Mouse (Mus musculus): ENCODE measurements around the gene Slc6a12. TPM values are rescaled to one million over a fixed set of nuclear protein-coding genes. Genes with fewer than 3 reads are reported as not detected.

The Slc6a12 gene
- polyA plus RNA-seq (2016; fragmentation: Nextera tagmentation; extraction: Ambion mirVana) = 0.29 TPM in 1 of 2 replicates, not detected in the other

DNA sequence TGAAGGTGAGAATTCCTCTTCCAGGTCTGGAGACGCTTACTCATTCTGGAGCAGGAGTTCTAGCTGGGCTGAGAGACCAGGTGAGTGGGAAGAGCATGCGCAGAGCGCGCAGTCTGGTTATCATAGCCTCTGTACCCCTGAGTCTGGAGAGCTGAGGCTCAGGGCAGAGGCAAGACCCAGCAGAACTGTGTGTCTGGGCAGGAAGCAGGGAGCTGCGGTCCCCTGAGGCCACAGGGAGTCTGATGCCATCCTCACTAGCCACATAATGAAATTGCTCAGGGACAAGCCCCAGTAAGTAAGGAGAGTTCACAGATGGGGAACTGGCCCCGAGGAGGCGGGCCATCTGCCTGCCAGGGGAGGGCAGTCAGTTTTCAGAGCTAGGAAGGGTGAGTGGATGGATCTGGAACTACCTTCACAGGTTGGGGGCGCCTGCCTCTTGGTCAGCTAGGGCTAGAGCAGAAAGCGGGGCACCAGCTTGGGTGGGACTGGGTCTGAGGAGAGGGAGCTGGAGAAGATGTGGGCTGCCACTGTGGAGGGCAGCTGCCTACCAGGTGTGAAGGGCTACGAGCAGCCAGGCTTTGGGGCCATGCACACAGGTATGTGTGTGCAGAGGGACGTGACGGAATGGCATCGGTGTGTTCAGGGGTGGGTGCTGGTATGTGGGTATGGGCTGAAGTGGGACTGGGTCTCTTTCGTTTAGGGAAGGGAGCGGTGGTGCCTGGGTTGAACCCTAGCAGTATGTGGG is at the start of gene Slc6a12:
Gene Slc6a12, plus strand, starts transcription at position 51 of the 745 bp plus-strand sequence.
- H3K4me3 ChIP-seq = no peak within 1 kb of the TSS
- peaks cover 16% of the 10 kb centered on the region for H3K27me3 ChIP-seq (replicated peaks; ENCODE audit: low read depth, poor library complexity, severe bottlenecking)
- DNase-seq (ENCODE audit: low spot score) = no peak
- WGBS = 72% methylated on average over 15 of the region's 15 CpGs
- H3K27ac ChIP-seq (replicated peaks) = no peak within 1 kb of the TSS
- H3K4me1 ChIP-seq = peaks cover 34% of the 10 kb centered on the region
- no peaks in the 10 kb centered on the region for H3K9me3 ChIP-seq
- H3K36me3 ChIP-seq (replicated peaks) = no peaks in the 10 kb centered on the region

DNA sequence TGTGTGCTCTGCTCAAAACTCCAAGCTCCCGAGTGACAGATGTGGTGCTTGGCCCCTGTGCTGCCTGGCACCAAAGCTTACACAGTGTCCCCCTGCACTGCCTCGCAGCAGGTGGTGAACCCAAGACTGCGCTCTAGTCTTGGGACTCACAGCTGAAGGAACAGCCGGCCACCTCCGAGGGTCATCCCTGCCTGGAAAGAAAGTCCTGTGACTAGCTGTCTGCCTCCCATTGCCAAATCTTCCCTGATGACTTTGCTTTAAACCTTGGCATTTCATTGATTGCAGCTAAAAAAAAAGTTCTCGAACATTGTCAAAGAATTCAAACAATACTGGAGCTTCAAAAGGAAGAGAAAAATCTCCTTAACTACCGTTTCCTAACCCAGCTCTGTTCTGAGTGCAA is 43.6 kb upstream of the Slc6a12 start:
- H3K27ac ChIP-seq (replicated peaks) = no peak overlapping the region; the same call in 1 of the 2 replicates
- DNase-seq (ENCODE audit: low spot score) = no peak
- H3K27me3 ChIP-seq (replicated peaks; ENCODE audit: low read depth, poor library complexity, severe bottlenecking) = 0 out of 2 replicates have a peak, but pooled peaks cover 5% of the 10 kb centered on the region
- no peaks in the 10 kb centered on the region for H3K36me3 ChIP-seq (replicated peaks)
- H3K9me3 ChIP-seq = no peaks in the 10 kb centered on the region
- H3K4me3 ChIP-seq = no peak overlapping the region
- peaks cover 29% of the 10 kb centered on the region for H3K4me1 ChIP-seq
- WGBS = 54% methylated on average over 7 of the region's 7 CpGs

DNA sequence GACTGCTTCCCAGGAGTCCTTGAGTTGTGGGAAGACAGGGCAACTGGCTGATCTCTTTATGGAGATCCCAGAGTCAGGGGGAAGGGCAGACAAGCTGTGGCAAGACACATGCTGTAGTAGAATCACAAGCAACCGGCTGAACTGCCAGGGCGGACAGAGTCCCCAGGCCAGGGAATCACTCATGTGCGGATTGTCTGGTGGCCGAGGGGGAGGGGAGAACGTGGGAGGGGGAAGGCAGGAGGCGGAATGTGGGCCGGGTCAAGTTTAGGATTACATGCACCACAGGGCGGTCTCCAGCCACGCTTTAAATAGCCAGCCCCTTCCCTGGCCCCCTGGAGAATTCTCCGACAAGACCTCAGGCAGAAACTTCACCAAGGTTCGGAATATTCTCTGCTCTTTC is 42.9 kb upstream of the Slc6a12 start, which contains the start of gene Slc6a13:
Gene Slc6a13, plus strand, starts transcription at position 274 of the 400 bp plus-strand sequence.
- peak; percentile 85 for DNase-seq (ENCODE audit: low spot score)
- H3K4me3 ChIP-seq = peak within 1 kb of the TSS; percentile 37
- peak within 1 kb of the TSS; percentile 0; the same call in 1 of the 2 replicates for H3K27ac ChIP-seq (replicated peaks)
- H3K36me3 ChIP-seq (replicated peaks) = no peaks in the 10 kb centered on the region
- no peaks in the 10 kb centered on the region for H3K9me3 ChIP-seq
- H3K4me1 ChIP-seq = peaks cover 36% of the 10 kb centered on the region
- H3K27me3 ChIP-seq (replicated peaks; ENCODE audit: low read depth, poor library complexity, severe bottlenecking) = 0 out of 2 replicates have a peak, but pooled peaks cover 7% of the 10 kb centered on the region
- 3% methylated on average over 11 of the region's 11 CpGs for WGBS

DNA sequence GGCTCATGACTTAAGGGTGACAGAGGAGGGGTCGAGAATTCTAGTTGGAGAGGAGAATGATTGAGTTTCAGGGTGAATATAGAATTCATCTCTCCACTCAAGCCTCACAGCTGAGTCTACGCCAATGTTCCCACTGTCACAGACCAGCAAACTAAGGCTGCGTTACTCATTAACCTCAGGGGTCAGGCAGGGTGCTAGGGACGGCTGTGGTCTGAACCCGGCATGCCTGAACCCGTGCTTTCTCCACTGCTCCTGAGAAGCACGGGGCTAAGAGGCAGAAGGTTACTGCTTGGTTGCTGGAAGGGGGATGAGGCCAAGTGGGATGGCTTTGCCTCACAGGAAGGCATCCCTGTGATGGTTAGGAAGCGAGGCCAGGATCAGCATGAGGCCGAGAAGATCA is 42.4 kb upstream of the Slc6a12 start:
- DNase-seq (ENCODE audit: low spot score) = no peak
- peak overlapping the region; percentile 37 for H3K4me3 ChIP-seq
- 51% methylated on average over 9 of the region's 9 CpGs for WGBS
- H3K27me3 ChIP-seq (replicated peaks; ENCODE audit: low read depth, poor library complexity, severe bottlenecking) = 0 out of 2 replicates have a peak, but pooled peaks cover 10% of the 10 kb centered on the region
- H3K36me3 ChIP-seq (replicated peaks) = no peaks in the 10 kb centered on the region
- peaks cover 39% of the 10 kb centered on the region for H3K4me1 ChIP-seq
- H3K27ac ChIP-seq (replicated peaks) = 0 out of 2 replicates have a peak overlapping the region, but pooled peaks have one; percentile 0
- no peaks in the 10 kb centered on the region for H3K9me3 ChIP-seq

DNA sequence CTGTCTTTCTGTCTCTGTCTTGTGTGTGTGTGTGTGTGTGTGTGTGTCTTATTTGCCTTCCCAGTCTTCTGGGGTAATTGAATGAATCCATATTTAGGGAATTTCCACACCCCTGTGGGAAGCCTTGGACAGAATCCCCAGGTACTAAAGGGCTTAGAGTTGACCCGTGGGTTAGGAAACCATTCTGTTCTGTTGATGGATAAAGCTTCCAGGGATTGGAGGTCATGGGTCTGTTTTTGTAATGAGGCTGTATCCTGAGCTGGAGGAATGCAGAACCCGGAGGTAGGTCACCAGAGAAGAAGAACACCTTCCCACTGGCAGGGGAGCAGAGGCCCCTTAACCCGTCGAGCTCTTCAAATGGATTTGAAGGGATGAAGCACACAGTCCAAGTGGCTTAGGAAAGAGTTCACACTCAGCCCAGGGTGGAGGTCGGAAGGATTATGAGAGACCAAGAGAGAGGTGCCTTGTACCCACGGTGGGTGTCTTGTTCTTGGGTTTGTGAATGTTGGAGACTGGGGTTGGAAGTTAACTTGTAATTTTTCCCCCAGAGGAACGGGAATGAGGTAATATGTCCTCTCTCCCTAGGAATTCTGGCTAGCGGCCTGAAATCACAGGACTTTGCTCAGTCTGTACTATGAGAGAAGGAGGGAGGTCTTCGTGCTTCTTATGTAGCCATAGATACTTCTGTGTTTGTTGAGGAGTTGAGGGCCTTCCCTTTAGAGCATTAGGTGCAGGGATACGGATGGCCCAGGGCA is 39.2 kb upstream of the Slc6a12 start:
- no peak for DNase-seq (ENCODE audit: low spot score)
- H3K36me3 ChIP-seq (replicated peaks) = no peaks in the 10 kb centered on the region
- 0 out of 2 replicates have a peak, but pooled peaks cover 10% of the 10 kb centered on the region for H3K27me3 ChIP-seq (replicated peaks; ENCODE audit: low read depth, poor library complexity, severe bottlenecking)
- no peaks in the 10 kb centered on the region for H3K9me3 ChIP-seq
- no peak overlapping the region for H3K4me3 ChIP-seq
- no peak overlapping the region for H3K27ac ChIP-seq (replicated peaks)
- 68% methylated on average over 10 of the region's 10 CpGs for WGBS
- peaks cover 31% of the 10 kb centered on the region for H3K4me1 ChIP-seq

- no peak for DNase-seq (ENCODE audit: low spot score)
- no peaks in the 10 kb centered on the region for H3K36me3 ChIP-seq (replicated peaks)
- H3K27ac ChIP-seq (replicated peaks) = no peak overlapping the region
- H3K4me3 ChIP-seq = no peak overlapping the region
- 0 out of 2 replicates have a peak, but pooled peaks cover 10% of the 10 kb centered on the region for H3K27me3 ChIP-seq (replicated peaks; ENCODE audit: low read depth, poor library complexity, severe bottlenecking)
- 80% methylated on average over 9 of the region's 9 CpGs for WGBS
- H3K4me1 ChIP-seq = peaks cover 25% of the 10 kb centered on the region
- no peaks in the 10 kb centered on the region for H3K9me3 ChIP-seq
These were observed 38.2 kb upstream of the Slc6a12 start for GRCm38 (mm10) chr6:121304630-121305029.

DNA sequence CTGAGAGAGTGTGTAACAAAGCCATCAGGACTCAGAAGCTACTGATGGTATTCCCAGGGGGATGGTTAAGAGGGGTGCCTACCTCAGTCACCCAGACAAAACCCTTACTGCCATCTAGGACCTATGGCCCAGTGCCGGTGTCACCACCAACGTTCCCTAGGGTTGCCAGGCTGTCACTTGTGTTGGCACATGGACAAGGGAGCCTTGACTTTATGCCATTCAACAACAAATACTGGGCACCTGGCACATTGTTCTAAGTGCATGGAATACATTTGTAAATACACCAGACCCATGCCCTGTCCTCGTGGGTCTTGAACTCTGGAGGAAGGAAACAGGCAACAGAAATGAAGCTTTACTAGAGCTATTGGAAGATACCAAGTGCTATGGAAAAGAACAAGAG is 37.3 kb upstream of the Slc6a12 start:
- 91% methylated on average over 3 of the region's 3 CpGs for WGBS
- 0 out of 2 replicates have a peak, but pooled peaks cover 10% of the 10 kb centered on the region for H3K27me3 ChIP-seq (replicated peaks; ENCODE audit: low read depth, poor library complexity, severe bottlenecking)
- no peaks in the 10 kb centered on the region for H3K9me3 ChIP-seq
- H3K27ac ChIP-seq (replicated peaks) = no peak overlapping the region
- H3K4me3 ChIP-seq = no peak overlapping the region
- peaks cover 16% of the 10 kb centered on the region for H3K4me1 ChIP-seq
- no peak for DNase-seq (ENCODE audit: low spot score)
- H3K36me3 ChIP-seq (replicated peaks) = no peaks in the 10 kb centered on the region

DNA sequence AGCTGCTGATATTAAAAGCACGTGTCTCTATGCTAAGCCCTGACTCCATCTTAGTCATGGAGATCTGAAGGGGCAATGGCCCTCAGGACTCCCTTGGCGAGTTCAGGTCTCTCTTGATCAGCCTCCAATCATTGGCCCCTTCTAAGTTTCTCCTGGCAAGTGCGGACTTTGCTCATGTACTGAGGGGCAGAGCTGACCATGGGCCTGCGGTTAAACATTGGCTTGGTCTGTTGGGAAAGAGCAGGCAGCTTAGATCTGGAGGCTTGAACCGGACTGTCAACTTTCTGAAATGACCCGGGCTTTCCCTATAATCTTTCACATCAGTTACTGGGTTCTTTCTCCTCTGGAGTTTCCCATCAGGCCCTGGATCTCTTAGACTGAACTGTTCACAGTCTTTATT is 31.9 kb upstream of the Slc6a12 start:
- Histone ChIP-seq H3K4me3 (no peak overlapping the region), H3K27me3 (replicated peaks; ENCODE audit: low read depth, poor library complexity, severe bottlenecking) (no peaks in the 10 kb centered on the region), H3K9me3 (no peaks in the 10 kb centered on the region), H3K4me1 (no peaks in the 10 kb centered on the region), H3K36me3 (replicated peaks) (no peaks in the 10 kb centered on the region), H3K27ac (replicated peaks) (no peak overlapping the region)
- DNase-seq (ENCODE audit: low spot score) = no peak
- 88% methylated on average over 6 of the region's 6 CpGs for WGBS

DNA sequence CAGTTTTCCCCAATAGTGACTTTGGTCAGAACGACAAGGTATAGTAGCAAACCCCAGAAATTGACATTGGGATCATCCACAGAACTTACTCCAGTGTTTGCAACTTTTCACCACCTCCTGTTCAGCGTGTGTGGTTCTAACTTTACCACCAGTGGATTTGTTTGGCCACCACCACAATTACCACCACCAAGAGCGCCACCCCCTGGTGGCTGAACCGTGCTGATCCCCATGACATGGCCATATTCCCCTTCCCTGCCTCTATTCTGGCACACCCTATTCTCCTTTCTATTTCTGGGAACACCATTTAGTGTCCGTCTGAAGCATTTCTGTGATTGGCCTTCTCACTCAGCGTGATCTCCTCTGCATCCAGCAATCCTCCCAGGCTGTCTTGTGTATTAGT is 23.8 kb upstream of the Slc6a12 start:
- H3K4me1 ChIP-seq = no peaks in the 10 kb centered on the region
- H3K27ac ChIP-seq (replicated peaks) = no peak overlapping the region
- no peak overlapping the region for H3K4me3 ChIP-seq
- H3K9me3 ChIP-seq = no peaks in the 10 kb centered on the region
- DNase-seq (ENCODE audit: low spot score) = no peak
- H3K36me3 ChIP-seq (replicated peaks) = no peaks in the 10 kb centered on the region
- H3K27me3 ChIP-seq (replicated peaks; ENCODE audit: low read depth, poor library complexity, severe bottlenecking) = no peaks in the 10 kb centered on the region
- WGBS = 70% methylated on average over 6 of the region's 6 CpGs

DNA sequence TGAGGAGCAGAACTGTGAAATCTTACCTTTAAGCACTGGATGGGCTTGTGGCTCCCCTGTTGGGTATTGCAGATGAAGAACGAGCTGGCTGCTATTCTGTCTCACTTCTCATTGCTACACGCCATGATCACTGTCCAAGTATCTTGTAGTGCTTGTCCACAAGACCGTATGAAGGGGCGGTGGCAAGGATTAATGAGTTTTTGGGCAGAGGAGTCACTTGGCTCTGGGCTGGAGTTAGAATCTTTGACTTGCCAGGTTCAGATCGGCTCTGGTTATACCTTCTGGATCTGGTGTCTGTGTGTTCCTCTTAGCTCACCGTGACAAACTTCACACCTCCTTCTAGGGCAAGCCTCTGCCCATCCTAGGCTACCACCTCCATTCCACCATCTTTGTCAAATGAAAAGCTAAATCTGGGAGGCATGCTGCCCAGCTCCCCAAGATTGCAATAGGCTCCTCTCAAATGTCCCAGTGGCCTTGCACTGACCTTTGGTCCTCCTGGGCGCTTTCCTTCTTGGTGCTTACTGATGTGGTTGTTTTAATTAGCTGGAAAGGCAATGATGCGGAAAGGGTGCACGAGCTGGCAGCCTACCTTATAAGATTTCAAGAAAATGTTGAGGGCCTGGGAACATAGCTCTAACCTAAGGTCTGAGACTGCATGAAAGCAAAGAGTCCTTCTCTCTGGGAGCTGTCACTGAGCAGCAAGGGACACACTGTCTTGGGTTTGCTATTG is 20.3 kb upstream of the Slc6a12 start:
- 83% methylated on average over 9 of the region's 9 CpGs for WGBS
- Histone ChIP-seq H3K27me3 (replicated peaks; ENCODE audit: low read depth, poor library complexity, severe bottlenecking) (no peaks in the 10 kb centered on the region), H3K27ac (replicated peaks) (no peak overlapping the region), H3K4me3 (no peak overlapping the region), H3K9me3 (no peaks in the 10 kb centered on the region), H3K36me3 (replicated peaks) (no peaks in the 10 kb centered on the region), H3K4me1 (peaks cover 20% of the 10 kb centered on the region)
- no peak for DNase-seq (ENCODE audit: low spot score)

GRCm38 (mm10) chr6:121325298-121325697 is 17.6 kb upstream of the Slc6a12 start:
- 90% methylated on average over 3 of the region's 3 CpGs for WGBS

GRCm38 (mm10) chr6:121325740-121326139 is 17.1 kb upstream of the Slc6a12 start:
- Histone ChIP-seq H3K36me3 (replicated peaks) (no peaks in the 10 kb centered on the region), H3K4me3 (no peak overlapping the region), H3K27ac (replicated peaks) (no peak overlapping the region), H3K4me1 (peaks cover 34% of the 10 kb centered on the region), H3K9me3 (no peaks in the 10 kb centered on the region), H3K27me3 (replicated peaks; ENCODE audit: low read depth, poor library complexity, severe bottlenecking) (peaks cover 7% of the 10 kb centered on the region; the same call in 1 of the 2 replicates)
- 73% methylated on average over 9 of the region's 9 CpGs for WGBS
- no peak for DNase-seq (ENCODE audit: low spot score)

More at GRCm38 (mm10) chr6:121325298-121325697, 17.6 kb upstream of the Slc6a12 start:
- peaks cover 32% of the 10 kb centered on the region for H3K4me1 ChIP-seq
- H3K4me3 ChIP-seq = no peak overlapping the region
- H3K9me3 ChIP-seq = no peaks in the 10 kb centered on the region
- no peak overlapping the region; the same call in 1 of the 2 replicates for H3K27ac ChIP-seq (replicated peaks)
- DNase-seq (ENCODE audit: low spot score) = no peak
- H3K27me3 ChIP-seq (replicated peaks; ENCODE audit: low read depth, poor library complexity, severe bottlenecking) = peaks cover 7% of the 10 kb centered on the region; the same call in 1 of the 2 replicates
- no peaks in the 10 kb centered on the region for H3K36me3 ChIP-seq (replicated peaks)
